Mouse (Mus musculus) thymus, adult 2 months (tissue): ENCODE measurements around the gene Hist1h2bf.

Experiments used
- CTCF ChIP-seq: fragments of 200-500 bp; IDR thresholded peaks from 2 replicates; pipeline ENCODE4 v1.5.1; 2012; ENCODE audit warnings: mild to moderate bottlenecking, control low read depth, low read length, moderate library complexity, borderline replicate concordance; ENCODE audit not compliant: control insufficient read depth, poor library complexity, insufficient read depth; ENCODE audit errors: extremely low read depth
- POLR2A ChIP-seq: fragments of 200-500 bp; IDR thresholded peaks from 2 replicates; pipeline ENCODE4 v1.6.1; 2012; ENCODE audit warnings: mild to moderate bottlenecking, low read length, control low read depth, moderate library complexity; ENCODE audit not compliant: control insufficient read depth, poor library complexity, insufficient read depth; ENCODE audit errors: extremely low read depth

DNA sequence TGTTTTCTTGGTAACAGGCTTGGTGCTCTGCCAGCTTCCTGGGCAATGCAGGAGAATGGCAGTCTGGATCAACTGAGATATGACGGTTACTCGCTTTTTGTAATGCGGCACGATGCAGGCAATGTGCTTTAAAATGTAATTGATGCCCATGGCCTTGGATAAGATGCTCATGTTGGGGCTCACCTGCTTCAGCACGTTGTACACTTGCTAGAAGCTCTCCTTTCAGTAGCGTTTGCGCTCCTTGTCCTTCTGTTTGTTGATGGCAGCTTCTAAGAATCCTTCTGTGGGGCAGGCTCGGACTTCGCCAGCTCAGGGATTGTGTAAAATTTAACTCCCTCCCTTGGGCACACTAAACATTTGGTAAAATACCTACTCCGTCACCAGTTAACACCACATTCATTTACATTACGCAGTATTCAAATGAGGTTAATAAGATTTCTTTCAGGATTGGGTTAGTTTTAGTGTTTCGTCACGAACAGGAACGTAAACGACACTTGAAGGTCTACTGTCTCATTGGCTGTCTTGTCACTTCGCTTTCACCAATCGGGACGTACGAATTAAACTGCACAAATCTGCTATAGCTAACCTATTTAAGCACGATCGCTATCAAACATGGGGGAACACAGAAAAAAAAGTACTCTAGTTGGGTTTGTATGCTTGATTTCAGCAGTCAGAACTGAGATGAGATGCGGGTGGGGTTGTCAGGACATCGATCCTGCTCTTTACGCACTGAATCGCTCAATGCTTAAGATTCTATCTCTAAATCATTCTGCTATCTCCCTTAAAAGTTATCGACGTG, 46.9 kb upstream of the Hist1h2bf start, which contains the start of gene Hist1h2be:
- TF ChIP-seq POLR2A: no peak
- no peak for TF ChIP-seq CTCF
